Mouse (Mus musculus): Measurements from ENCODE around the gene Dnah1. TPM values are rescaled to one million over a fixed set of nuclear protein-coding genes. Genes with fewer than 3 reads are reported as not detected.

The Dnah1 gene
- polyA plus RNA-seq, 1 experiment, result 0.27 TPM

GRCm38 (mm10) chr14:31313192-31313591 lies 10.5 kb downstream of the Dnah1 start:
- Histone ChIP-seq H3K27ac (ENCODE audit: control insufficient read depth, insufficient read depth, low read depth, low read length, poor library complexity) (no peak overlapping the region; the same call in 1 of the 2 replicates), H3K4me3 (replicated peaks; ENCODE audit: control insufficient read depth, low read depth, low read length) (no peak overlapping the region), H3K4me1 (ENCODE audit: control insufficient read depth, insufficient read depth, low read length) (peaks cover 4% of the 10 kb centered on the region; the same call in 1 of the 2 replicates)
- no peak for TF ChIP-seq POLR2A (IDR thresholded peaks at IDR 0.05; ENCODE audit: borderline replicate concordance, control insufficient read depth, low read depth, low read length)
- no peak for TF ChIP-seq CTCF (IDR thresholded peaks at IDR 0.05; ENCODE audit: control insufficient read depth, insufficient read depth, low read length)
- WGBS, result 17% methylated on average over 3 of the region's 3 CpGs

GRCm38 (mm10) chr14:31285728-31286127 lies 38.0 kb downstream of the Dnah1 start:
- 81% methylated on average over 8 of the region's 8 CpGs for WGBS
- Histone ChIP-seq H3K4me3 (replicated peaks; ENCODE audit: control insufficient read depth, low read depth, low read length) (no peak overlapping the region), H3K27ac (ENCODE audit: control insufficient read depth, insufficient read depth, low read depth, low read length, poor library complexity) (no peak overlapping the region), H3K4me1 (ENCODE audit: control insufficient read depth, insufficient read depth, low read length) (no peaks in the 10 kb centered on the region)
- TF ChIP-seq CTCF (IDR thresholded peaks at IDR 0.05; ENCODE audit: control insufficient read depth, insufficient read depth, low read length) (no peak), POLR2A (IDR thresholded peaks at IDR 0.05; ENCODE audit: borderline replicate concordance, control insufficient read depth, low read depth, low read length) (no peak)

GRCm38 (mm10) chr14:31272164-31272563 lies 51.5 kb downstream of the Dnah1 start:
- Histone ChIP-seq H3K4me1 (ENCODE audit: control insufficient read depth, insufficient read depth, low read length) (no peaks in the 10 kb centered on the region), H3K27ac (ENCODE audit: control insufficient read depth, insufficient read depth, low read depth, low read length, poor library complexity) (no peak overlapping the region), H3K4me3 (replicated peaks; ENCODE audit: control insufficient read depth, low read depth, low read length) (no peak overlapping the region)
- no peak for TF ChIP-seq POLR2A (IDR thresholded peaks at IDR 0.05; ENCODE audit: borderline replicate concordance, control insufficient read depth, low read depth, low read length)
- peak; percentile 97 for TF ChIP-seq CTCF (IDR thresholded peaks at IDR 0.05; ENCODE audit: control insufficient read depth, insufficient read depth, low read length)
- WGBS, result 25% methylated on average over 7 of the region's 7 CpGs

GRCm38 (mm10) chr14:31271121-31271520 lies 52.6 kb downstream of the Dnah1 start:
- Histone ChIP-seq H3K4me3 (replicated peaks; ENCODE audit: control insufficient read depth, low read depth, low read length) (no peak overlapping the region), H3K27ac (ENCODE audit: control insufficient read depth, insufficient read depth, low read depth, low read length, poor library complexity) (no peak overlapping the region), H3K4me1 (ENCODE audit: control insufficient read depth, insufficient read depth, low read length) (no peaks in the 10 kb centered on the region; the same call in 1 of the 2 replicates)
- TF ChIP-seq POLR2A (IDR thresholded peaks at IDR 0.05; ENCODE audit: borderline replicate concordance, control insufficient read depth, low read depth, low read length) (no peak), CTCF (IDR thresholded peaks at IDR 0.05; ENCODE audit: control insufficient read depth, insufficient read depth, low read length) (no peak)
- WGBS, result 80% methylated on average over 6 of the region's 6 CpGs

GRCm38 (mm10) chr14:31269456-31270100 lies 54.1 kb downstream of the Dnah1 start:
- TF ChIP-seq POLR2A (IDR thresholded peaks at IDR 0.05; ENCODE audit: borderline replicate concordance, control insufficient read depth, low read depth, low read length) (no peak), CTCF (IDR thresholded peaks at IDR 0.05; ENCODE audit: control insufficient read depth, insufficient read depth, low read length) (no peak)
- H3K4me1 ChIP-seq (ENCODE audit: control insufficient read depth, insufficient read depth, low read length), result no peaks in the 10 kb centered on the region; the same call in 1 of the 2 replicates
- H3K27ac ChIP-seq (ENCODE audit: control insufficient read depth, insufficient read depth, low read depth, low read length, poor library complexity), result no peak overlapping the region
- no peak overlapping the region for H3K4me3 ChIP-seq (replicated peaks; ENCODE audit: control insufficient read depth, low read depth, low read length)
- WGBS, result 25% methylated on average over 28 of the region's 28 CpGs

- Histone ChIP-seq H3K4me3 (replicated peaks; ENCODE audit: control insufficient read depth, low read depth, low read length) (no peak overlapping the region), H3K27ac (ENCODE audit: control insufficient read depth, insufficient read depth, low read depth, low read length, poor library complexity) (no peak overlapping the region), H3K4me1 (ENCODE audit: control insufficient read depth, insufficient read depth, low read length) (no peaks in the 10 kb centered on the region; the same call in 1 of the 2 replicates)
- TF ChIP-seq CTCF (IDR thresholded peaks at IDR 0.05; ENCODE audit: control insufficient read depth, insufficient read depth, low read length), result no peak
- no peak for TF ChIP-seq POLR2A (IDR thresholded peaks at IDR 0.05; ENCODE audit: borderline replicate concordance, control insufficient read depth, low read depth, low read length)
- WGBS, result 80% methylated on average over 9 of the region's 9 CpGs
Measured at GRCm38 (mm10) chr14:31268301-31269001, 55.2 kb downstream of the Dnah1 start.

- TF ChIP-seq POLR2A (IDR thresholded peaks at IDR 0.05; ENCODE audit: borderline replicate concordance, control insufficient read depth, low read depth, low read length) (no peak), CTCF (IDR thresholded peaks at IDR 0.05; ENCODE audit: control insufficient read depth, insufficient read depth, low read length) (no peak)
- no peaks in the 10 kb centered on the region; the same call in 1 of the 2 replicates for H3K4me1 ChIP-seq (ENCODE audit: control insufficient read depth, insufficient read depth, low read length)
- H3K4me3 ChIP-seq (replicated peaks; ENCODE audit: control insufficient read depth, low read depth, low read length), result no peak overlapping the region
- WGBS, result 90% methylated on average over 11 of the region's 11 CpGs
- H3K27ac ChIP-seq (ENCODE audit: control insufficient read depth, insufficient read depth, low read depth, low read length, poor library complexity), result no peak overlapping the region
Measured at GRCm38 (mm10) chr14:31267649-31268048, 56.0 kb downstream of the Dnah1 start.

GRCm38 (mm10) chr14:31260932-31261331 lies 62.8 kb downstream of the Dnah1 start:
- Histone ChIP-seq H3K27ac (ENCODE audit: control insufficient read depth, insufficient read depth, low read depth, low read length, poor library complexity) (peak overlapping the region; percentile 21; the same call in 1 of the 2 replicates), H3K4me1 (ENCODE audit: control insufficient read depth, insufficient read depth, low read length) (0 out of 2 replicates have a peak, but pooled peaks cover 2% of the 10 kb centered on the region), H3K4me3 (replicated peaks; ENCODE audit: control insufficient read depth, low read depth, low read length) (no peak overlapping the region)
- WGBS, result 83% methylated on average over 9 of the region's 9 CpGs
- TF ChIP-seq POLR2A (IDR thresholded peaks at IDR 0.05; ENCODE audit: borderline replicate concordance, control insufficient read depth, low read depth, low read length) (no peak), CTCF (IDR thresholded peaks at IDR 0.05; ENCODE audit: control insufficient read depth, insufficient read depth, low read length) (no peak)

Data from bone marrow, adult 2 months (tissue).